Mouse (Mus musculus) spleen, postnatal 36 days (tissue): Measurements from ENCODE around the gene Epas1.

Experiments used
- DNase-seq, 2 experiments: peaks; one replicate each; pipeline ENCODE4 v3.0.0; 2022; ENCODE audit warnings: low spot score in 2 of 2, mixed read lengths in 1 of 2

Epas1 gene

DNA sequence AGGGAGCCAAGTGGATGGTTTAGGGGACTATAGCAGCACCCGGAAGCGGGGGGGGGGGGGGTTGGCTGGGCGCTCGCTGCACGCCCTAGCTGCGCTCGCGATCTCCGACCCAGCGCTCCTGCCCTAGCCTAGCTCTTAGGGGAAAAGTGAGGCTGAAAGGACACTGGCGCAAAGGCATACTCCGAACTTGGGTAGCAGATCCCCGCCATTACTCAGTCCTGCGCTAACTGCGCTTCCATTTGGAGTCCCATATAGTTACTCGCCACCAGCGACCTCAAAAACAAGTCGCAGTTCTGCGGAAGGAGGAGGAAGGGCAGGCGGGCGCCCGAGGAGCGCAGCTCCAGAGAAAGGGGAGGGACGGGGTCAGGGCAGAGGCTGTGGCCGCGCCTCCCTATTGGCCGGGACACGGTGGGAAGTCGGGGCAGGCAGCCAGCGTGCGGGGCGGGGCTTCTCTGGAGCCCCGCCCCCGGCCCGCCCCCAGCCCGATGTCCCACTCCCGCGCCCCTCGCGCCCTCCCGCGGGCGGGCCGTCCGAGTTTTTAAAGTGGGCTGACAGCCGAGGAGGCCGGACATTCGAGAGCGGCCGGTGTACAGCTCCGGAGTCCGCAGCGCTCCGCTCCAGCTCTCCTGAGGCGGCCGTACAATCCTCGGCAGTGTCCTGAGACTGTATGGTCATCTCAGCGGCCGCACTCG lies at the start of gene Epas1:
Epas1 (plus strand) TSS at position 571 of the 692 bp plus-strand sequence.
- peak; percentile 68 to 74 for DNase-seq

- no peak for DNase-seq
Observed at GRCm38 (mm10) chr17:86705236-86705635, 48.3 kb upstream of the Epas1 start.

DNA sequence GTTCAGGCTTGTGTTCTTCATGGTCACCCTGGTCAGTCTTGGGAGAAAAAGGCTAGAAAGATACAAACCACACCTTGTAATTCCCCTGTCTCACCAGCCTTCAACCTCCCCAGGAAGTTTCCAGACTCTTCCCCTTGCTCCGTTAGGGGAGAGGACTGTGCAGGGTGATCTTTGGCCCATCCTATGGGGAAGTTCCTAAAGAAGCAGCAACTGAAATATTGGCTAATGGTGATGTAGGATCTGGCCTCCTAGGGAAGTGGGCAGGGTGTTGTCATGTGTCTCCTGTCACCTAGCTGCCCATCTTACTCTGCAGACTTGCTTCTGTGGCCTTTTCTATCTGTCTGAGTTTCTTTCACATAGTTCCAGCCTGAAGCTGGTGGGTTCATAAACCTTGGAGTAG lies 47.0 kb upstream of the Epas1 start:
- no peak for DNase-seq

DNA sequence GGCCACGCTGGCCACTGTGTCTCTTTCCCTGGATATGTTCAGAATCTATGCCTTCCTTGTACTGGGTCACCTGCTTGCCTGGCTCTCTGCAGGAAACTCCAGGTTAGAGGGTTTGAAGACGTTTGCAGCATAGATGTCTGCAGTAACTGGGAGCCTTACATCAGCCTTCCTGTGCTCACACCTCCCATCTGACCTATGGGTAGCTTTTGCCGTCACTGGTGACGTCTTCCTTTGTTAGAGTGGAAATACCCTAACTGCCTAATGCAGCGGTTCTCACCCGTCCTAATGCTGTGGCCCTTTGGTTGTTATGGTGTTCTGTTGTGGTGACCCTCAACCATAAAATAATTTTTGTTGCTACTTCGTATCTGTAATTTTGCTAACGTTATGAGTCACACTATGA lies 43.7 kb upstream of the Epas1 start:
- no peak for DNase-seq

- no peak for DNase-seq
Observed at GRCm38 (mm10) chr17:86710379-86710778, 43.1 kb upstream of the Epas1 start.

- DNase-seq, result no peak
Observed at GRCm38 (mm10) chr17:86711949-86712348, 41.6 kb upstream of the Epas1 start.

DNA sequence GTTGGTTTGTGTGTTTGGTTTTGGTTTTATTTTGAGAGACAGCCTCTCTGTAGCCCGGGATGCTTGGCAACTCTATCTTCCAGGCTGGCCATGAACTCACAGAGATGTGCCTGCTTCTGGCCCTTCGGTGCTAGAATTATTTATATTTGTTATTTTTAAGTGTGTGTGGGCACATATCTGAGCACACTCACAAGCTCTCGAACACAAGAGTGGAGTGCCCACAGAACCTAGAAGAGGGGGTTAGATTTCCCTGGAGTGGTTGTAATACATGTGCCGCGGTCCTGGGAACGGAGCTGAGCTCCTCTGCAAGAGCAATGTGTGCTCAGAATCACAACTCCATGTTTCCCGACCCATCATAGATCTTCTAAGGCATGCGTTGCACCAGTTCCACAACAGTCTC lies 40.9 kb upstream of the Epas1 start:
- DNase-seq, result no peak

GRCm38 (mm10) chr17:86713591-86713990 lies 39.9 kb upstream of the Epas1 start:
- peak in 1 of 2 experiments; percentile 6 for DNase-seq

DNA sequence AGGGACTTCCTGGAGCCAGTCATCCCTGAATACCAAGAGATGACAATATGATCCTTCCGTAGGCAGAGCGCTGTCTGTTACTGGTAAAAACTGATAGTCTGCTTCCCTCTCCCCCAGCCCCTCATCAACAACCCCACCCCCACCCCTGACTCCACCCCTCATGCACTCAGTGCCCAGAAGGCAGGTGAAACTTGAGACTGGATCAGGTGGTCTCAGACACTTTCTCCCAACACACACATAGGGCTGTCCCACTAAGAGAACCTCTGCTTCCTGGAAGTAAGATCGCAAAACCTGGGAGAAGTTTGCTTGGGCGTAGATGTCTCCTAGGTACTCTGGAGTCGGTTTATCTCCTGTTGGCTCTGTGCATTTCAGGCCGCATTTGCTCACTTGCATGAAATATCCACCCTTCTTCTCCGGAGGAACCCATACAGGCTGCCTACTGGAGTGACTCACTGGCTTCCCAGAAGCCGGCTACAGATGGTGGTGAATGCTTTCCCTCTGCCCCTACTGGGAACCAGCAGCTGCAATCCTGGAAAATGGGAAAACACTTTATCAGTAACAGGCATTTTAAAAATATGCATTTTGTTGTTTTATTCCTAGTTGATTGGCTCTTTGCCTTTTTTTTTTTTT lies 28.6 kb upstream of the Epas1 start:
- no peak for DNase-seq

DNA sequence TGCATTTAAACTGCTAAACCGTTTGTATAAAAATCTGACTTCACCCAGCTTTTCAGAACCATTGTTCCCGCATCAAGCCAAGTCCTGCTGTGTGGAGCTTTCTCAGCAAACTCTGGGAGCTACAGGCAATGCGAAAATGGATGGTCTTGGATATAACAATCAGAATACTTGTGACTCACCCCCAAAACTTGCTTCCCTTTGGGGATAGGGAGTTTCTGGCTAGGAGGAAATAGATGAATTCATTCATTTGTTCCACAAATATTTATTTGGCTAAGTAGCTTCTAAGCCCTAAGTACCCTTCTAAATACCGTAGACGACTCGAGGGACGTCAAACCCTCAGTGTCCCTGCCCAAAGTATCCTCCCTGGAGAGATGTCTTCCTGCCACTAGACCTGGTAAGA lies 27.0 kb upstream of the Epas1 start:
- no peak for DNase-seq

GRCm38 (mm10) chr17:86727031-86727430 lies 26.5 kb upstream of the Epas1 start:
- DNase-seq, result no peak

GRCm38 (mm10) chr17:86731273-86731672 lies 22.2 kb upstream of the Epas1 start:
- DNase-seq, result no peak

GRCm38 (mm10) chr17:86732024-86732423 lies 21.5 kb upstream of the Epas1 start:
- peak; percentile 82 to 86 for DNase-seq

GRCm38 (mm10) chr17:86732522-86732921 lies 21.0 kb upstream of the Epas1 start:
- DNase-seq, result no peak

GRCm38 (mm10) chr17:86733644-86734043 lies 19.9 kb upstream of the Epas1 start:
- no peak for DNase-seq

DNA sequence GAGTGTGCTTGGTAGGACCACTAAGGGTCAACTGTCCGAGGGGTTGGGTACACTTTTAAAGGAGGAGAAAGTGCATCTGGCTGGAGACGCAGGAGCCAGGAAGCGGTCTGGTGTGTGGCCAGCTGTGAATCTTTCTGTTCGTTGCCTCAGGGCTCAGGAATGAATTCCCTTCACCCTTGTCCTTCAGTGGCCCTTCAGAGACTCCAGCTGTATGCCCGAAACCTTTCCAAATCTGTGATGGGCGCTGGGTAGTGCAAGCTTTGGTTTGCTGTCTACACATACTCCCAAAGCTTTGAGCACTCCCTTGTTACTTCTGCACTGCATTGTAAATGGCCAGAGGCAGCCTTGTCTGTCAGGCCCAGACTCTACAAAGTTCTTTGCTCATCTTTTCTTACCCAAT lies 15.0 kb upstream of the Epas1 start:
- no peak for DNase-seq

DNA sequence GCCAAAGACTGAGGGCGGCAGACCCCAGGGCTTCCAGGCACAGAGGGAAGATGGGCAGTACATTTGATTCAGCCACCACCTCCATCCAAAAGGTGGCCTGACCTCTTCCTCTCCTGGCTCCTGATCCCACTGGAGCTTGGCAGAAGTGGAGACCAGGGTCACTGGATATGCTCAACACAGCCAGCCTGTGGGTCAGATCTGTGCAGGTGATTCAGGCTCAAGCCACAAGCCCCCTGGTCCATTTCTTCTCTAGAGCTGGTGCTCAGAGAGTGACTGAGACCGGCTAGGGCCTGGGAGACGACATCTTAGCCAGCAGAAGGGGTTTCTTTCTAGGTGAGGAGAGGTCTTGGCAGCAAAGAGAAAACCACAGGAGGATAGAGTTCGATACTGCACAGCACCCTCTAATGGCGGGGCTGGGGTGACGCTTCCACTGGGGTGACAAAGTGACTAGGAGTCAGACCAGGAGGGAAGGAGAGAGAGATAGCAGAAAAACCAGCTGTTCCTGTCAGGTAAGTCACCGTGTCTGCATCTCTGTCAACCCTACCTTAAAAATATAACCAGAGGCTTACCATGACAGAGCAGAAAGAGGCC lies 10.1 kb upstream of the Epas1 start:
- DNase-seq, result no peak

DNA sequence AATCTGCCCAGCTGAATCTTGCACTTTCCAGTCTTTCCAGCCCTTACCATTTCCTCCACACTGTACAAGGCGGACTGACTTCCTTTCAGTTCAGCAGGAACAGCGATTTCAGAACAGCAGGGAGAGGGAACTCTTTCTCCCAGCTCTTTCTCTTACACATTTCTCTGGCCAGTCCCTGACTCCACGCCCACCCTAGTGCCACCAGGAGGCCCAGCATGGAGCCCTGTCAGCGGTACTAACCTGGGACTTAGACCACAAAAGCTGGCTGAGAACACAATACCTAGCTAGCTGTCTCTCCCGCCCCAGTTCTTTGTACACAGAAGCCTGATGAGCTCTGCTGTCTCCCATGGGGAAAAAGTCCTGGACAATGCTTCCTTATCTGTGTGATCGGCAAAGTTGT lies 8.6 kb upstream of the Epas1 start:
- DNase-seq, result no peak

DNA sequence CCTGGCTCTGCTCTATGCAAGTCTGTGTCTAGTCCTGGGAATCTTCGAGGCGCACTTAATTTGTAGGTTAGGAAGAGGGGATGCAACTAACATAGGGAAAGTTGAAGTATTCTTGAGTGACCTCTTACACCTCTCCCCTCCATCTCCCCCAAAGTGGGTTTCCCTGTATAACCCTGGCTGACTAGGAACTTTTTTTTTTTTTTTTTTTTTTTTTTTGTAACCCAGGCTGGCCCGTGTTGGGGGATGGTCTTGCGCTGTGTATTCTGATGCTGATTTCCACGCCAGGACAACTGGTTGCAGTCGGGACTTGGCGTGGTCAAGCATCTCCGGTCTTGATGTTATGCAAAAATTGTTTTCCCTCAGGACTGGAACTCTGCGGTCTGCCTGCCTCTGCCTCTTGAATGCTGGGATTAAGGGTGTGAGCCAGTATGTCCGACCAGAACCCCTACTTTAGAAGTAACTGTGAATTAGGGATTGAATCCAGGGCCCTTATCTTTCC lies 2.1 kb upstream of the Epas1 start:
- no peak for DNase-seq

DNA sequence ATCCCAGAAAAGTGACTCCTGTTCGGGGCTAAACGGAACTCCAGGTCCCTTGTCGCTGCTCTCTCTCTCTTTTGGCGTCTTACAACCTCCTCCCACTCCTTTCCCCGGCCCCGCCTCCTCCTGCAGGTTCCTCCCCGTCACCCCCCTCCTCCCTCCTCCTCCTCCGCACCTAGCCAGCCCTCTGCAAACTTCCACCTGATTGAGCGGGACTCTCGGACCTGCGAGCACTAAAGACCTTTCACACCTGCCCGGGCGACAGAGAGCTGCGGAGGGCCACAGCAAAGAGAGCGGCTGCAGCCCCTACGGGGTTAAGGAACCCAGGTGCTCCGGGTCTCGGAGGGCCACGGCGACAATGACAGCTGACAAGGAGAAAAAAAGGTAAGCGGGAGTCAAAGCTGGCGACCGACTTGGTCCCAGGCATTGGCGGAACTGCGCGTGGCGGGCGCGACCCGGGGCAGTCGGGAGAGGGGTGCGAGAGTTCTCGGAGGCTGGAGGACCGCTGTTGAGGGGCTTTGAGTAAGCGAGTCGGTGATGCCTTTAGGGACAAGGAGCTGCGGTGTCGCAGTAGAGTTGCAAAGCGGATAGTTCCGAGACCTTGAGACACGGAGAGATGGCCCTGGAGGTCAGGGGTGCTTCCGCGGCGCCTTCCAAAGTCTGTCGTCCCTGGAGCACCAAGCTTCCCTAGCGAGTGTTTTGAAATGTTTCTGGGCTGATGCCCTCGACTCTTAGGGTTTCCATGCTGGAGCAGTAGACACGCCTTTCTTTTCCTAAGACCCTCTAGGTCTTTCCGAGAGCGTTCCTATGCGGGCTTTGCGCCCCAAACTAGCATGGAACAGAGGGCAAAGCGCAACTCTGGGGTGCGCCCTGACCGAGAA lies 668 bp downstream of the Epas1 start:
- peak; percentile 39 to 45 for DNase-seq

- no peak for DNase-seq
Observed at GRCm38 (mm10) chr17:86754806-86755571, 1.5 kb downstream of the Epas1 start.
